In the genomic region with DNA sequence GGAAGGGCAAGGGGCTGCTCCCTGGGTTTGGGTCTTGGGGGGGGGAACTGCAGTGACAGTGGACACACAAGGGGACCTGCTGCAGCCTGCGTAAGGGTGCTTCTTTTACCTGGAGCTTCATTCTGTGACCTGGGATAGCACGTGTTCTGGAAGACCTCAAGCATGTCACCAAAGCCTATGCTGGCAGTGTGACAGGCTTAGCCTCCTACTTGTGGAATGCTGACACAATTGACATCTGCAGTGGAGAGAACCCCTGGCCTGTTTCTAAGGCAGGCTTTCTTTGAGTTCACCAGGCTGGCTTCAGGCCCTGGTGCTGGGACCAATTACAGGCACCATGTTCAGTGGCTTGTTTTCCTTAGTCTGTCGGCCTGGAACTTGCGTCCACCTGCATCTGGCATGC, we compare ENCODE assay signal across 9 mouse cellular contexts. TPM values are rescaled to one million over a fixed set of nuclear protein-coding genes. Genes with fewer than 3 reads are reported as not detected.
DNase-seq lines count a peak whose midpoint lies in the region; ATAC-seq lines count a peak whose summit lies in the region.
"Had no signal": no experiment of that assay in that cellular context is flagged by ENCODE, and none has a peak within 500 bp of the region (broad histone marks: within the 10 kb centered on the region; RNA-seq: fewer than 3 reads in every experiment).

No protein-coding gene starts in this region.

- H3K4me2 ChIP-seq in limb, embryonic 13.5 days (replicated peaks) = peak overlapping the region; percentile 99; the same call in 1 of the 2 replicates
- H3K4me2 ChIP-seq in neural tube, embryonic 14.5 days (ENCODE audit: low read depth, low read length) = no peak overlapping the region

- H3K9me3 ChIP-seq in megakaryocyte, embryonic 14.5 days = no peaks in the 10 kb centered on the region
- H3K9me3 ChIP-seq in limb, embryonic 13.5 days = no peaks in the 10 kb centered on the region
- H3K9me3 ChIP-seq in neural tube, embryonic 14.5 days (ENCODE audit: control insufficient read depth, low read length) = no peaks in the 10 kb centered on the region

- DNase-seq in c-Kit-positive CD71-positive TER-119-positive erythroid progenitor cells, embryonic 14.5 days (ENCODE audit: low spot score) = peak; percentile 23
- no peak for DNase-seq in left cerebral cortex, adult 11 months (ENCODE audit: low spot score)
- DNase-seq: kidney, postnatal 14 days; lung, adult 2 months had no signal

- H3K4me1 ChIP-seq in megakaryocyte, embryonic 14.5 days = peaks cover 70% of the 10 kb centered on the region
- peaks cover 46% of the 10 kb centered on the region for H3K4me1 ChIP-seq in limb, embryonic 13.5 days
- H3K4me1 ChIP-seq in neural tube, embryonic 14.5 days (ENCODE audit: control insufficient read depth, insufficient read depth, low read length) = peaks cover 38% of the 10 kb centered on the region

- H3K36me3 ChIP-seq in megakaryocyte, embryonic 14.5 days (replicated peaks; ENCODE audit: low read length) = peaks cover 24% of the 10 kb centered on the region
- peaks cover 23% of the 10 kb centered on the region for H3K36me3 ChIP-seq in limb, embryonic 13.5 days
- peaks cover 10% of the 10 kb centered on the region for H3K36me3 ChIP-seq in neural tube, embryonic 14.5 days (ENCODE audit: control insufficient read depth, insufficient read depth, low read length)

- no peak for ATAC-seq in megakaryocyte, adult 5-6 weeks (ENCODE audit: poor library complexity, severe bottlenecking)
- no peak for ATAC-seq in limb, embryonic 13.5 days (ENCODE audit: low FRiP score, low read depth)
- ATAC-seq in neural tube, embryonic 14.5 days (ENCODE audit: low read depth) = no peak
- ATAC-seq in granulocyte monocyte progenitor cell, adult 5-6 weeks (replicated peaks; ENCODE audit: poor library complexity, severe bottlenecking) = no peak

- 61% methylated on average over 4 of the region's 4 CpGs for WGBS in limb, embryonic 13.5 days
- 72% methylated on average over 4 of the region's 4 CpGs for WGBS in neural tube, embryonic 14.5 days

- H3K4me3 ChIP-seq in megakaryocyte, embryonic 14.5 days (replicated peaks) = peak overlapping the region; percentile 64
- H3K4me3 ChIP-seq in limb, embryonic 13.5 days = peak overlapping the region; percentile 99; the same call in 1 of the 2 replicates
- no peak overlapping the region for H3K4me3 ChIP-seq in neural tube, embryonic 14.5 days (ENCODE audit: low read depth, low read length)

- H3K27me3 ChIP-seq in megakaryocyte, embryonic 14.5 days (replicated peaks) = peaks cover 20% of the 10 kb centered on the region
- H3K27me3 ChIP-seq in limb, embryonic 13.5 days = peaks cover 28% of the 10 kb centered on the region
- H3K27me3 ChIP-seq in neural tube, embryonic 14.5 days (ENCODE audit: control insufficient read depth, insufficient read depth, low read length) = no peaks in the 10 kb centered on the region; the same call in 1 of the 2 replicates

- 0 out of 2 replicates have a peak overlapping the region, but pooled peaks have one; percentile 4 for H3K9ac ChIP-seq in limb, embryonic 13.5 days
- H3K9ac ChIP-seq in neural tube, embryonic 14.5 days (replicated peaks; ENCODE audit: low read depth, low read length) = 0 out of 2 replicates have a peak overlapping the region, but pooled peaks have one; percentile 16

- no peak overlapping the region for H3K27ac ChIP-seq in limb, embryonic 13.5 days
- H3K27ac ChIP-seq in neural tube, embryonic 14.5 days (ENCODE audit: low read depth, low read length) = no peak overlapping the region

RNA-seq across cellular contexts. Expression of a gene that starts 1.5 kb away (rescaled TPM):
- 0.92 and 4.5 TPM in 2 replicates for polyA plus RNA-seq in megakaryocyte, embryonic 14.5 days (2012; ENCODE audit: insufficient read depth, low replicate concordance)
- not detected in 2 replicates for total RNA-seq in megakaryocyte, adult 5-6 weeks (2015)
- not detected in 2 replicates for total RNA-seq in megakaryocyte, adult 5-6 weeks (2017)
- polyA plus RNA-seq in limb, embryonic 13.5 days (2015; fragmentation: Nextera tagmentation; extraction: Ambion mirVana) = 3.3 and 3.8 TPM in 2 replicates
- 169 and 231 TPM in 2 replicates for polyA plus RNA-seq in neural tube, embryonic 14.5 days (2014; fragmentation: Nextera tagmentation; extraction: Ambion mirVana)
- total RNA-seq in granulocyte monocyte progenitor cell, adult 5-6 weeks (2014; fragmentation: Nextera tagmentation) = not detected in 2 replicates
- not detected in 2 replicates for total RNA-seq in granulocyte monocyte progenitor cell, adult 5-6 weeks (2017)

RNA-seq across cellular contexts. Expression of a gene that starts 2.1 kb away (rescaled TPM):
- 7,349 and 10,126 TPM in 2 replicates for polyA plus RNA-seq in megakaryocyte, embryonic 14.5 days (2012; ENCODE audit: insufficient read depth, low replicate concordance)
- 1,580 and 1,599 TPM in 2 replicates for total RNA-seq in megakaryocyte, adult 5-6 weeks (2015)
- total RNA-seq in megakaryocyte, adult 5-6 weeks (2017) = 1,732 and 1,915 TPM in 2 replicates
- 908 and 936 TPM in 2 replicates for polyA plus RNA-seq in limb, embryonic 13.5 days (2015; fragmentation: Nextera tagmentation; extraction: Ambion mirVana)
- 537 and 599 TPM in 2 replicates for polyA plus RNA-seq in neural tube, embryonic 14.5 days (2014; fragmentation: Nextera tagmentation; extraction: Ambion mirVana)
- total RNA-seq in granulocyte monocyte progenitor cell, adult 5-6 weeks (2014; fragmentation: Nextera tagmentation) = 3,725 and 3,829 TPM in 2 replicates
- total RNA-seq in granulocyte monocyte progenitor cell, adult 5-6 weeks (2017) = 2,646 and 2,810 TPM in 2 replicates

RNA-seq across cellular contexts. Expression of a gene that starts 26.0 kb away (rescaled TPM):
- 62.0 and 88.2 TPM in 2 replicates for polyA plus RNA-seq in megakaryocyte, embryonic 14.5 days (2012; ENCODE audit: insufficient read depth, low replicate concordance)
- total RNA-seq in megakaryocyte, adult 5-6 weeks (2015) = 25.6 and 27.4 TPM in 2 replicates
- 13.8 and 17.8 TPM in 2 replicates for total RNA-seq in megakaryocyte, adult 5-6 weeks (2017)
- polyA plus RNA-seq in limb, embryonic 13.5 days (2015; fragmentation: Nextera tagmentation; extraction: Ambion mirVana) = 50.7 and 51.2 TPM in 2 replicates
- 21.3 and 23.8 TPM in 2 replicates for polyA plus RNA-seq in neural tube, embryonic 14.5 days (2014; fragmentation: Nextera tagmentation; extraction: Ambion mirVana)
- total RNA-seq in granulocyte monocyte progenitor cell, adult 5-6 weeks (2014; fragmentation: Nextera tagmentation) = 35.2 and 45.0 TPM in 2 replicates
- total RNA-seq in granulocyte monocyte progenitor cell, adult 5-6 weeks (2017) = 16.4 and 17.4 TPM in 2 replicates

RNA-seq across cellular contexts. Expression of a gene that starts 33.0 kb away (rescaled TPM):
- 384 and 552 TPM in 2 replicates for polyA plus RNA-seq in megakaryocyte, embryonic 14.5 days (2012; ENCODE audit: insufficient read depth, low replicate concordance)
- 39.0 and 41.4 TPM in 2 replicates for total RNA-seq in megakaryocyte, adult 5-6 weeks (2015)
- total RNA-seq in megakaryocyte, adult 5-6 weeks (2017) = 187 and 200 TPM in 2 replicates
- 64.9 and 67.9 TPM in 2 replicates for polyA plus RNA-seq in limb, embryonic 13.5 days (2015; fragmentation: Nextera tagmentation; extraction: Ambion mirVana)
- polyA plus RNA-seq in neural tube, embryonic 14.5 days (2014; fragmentation: Nextera tagmentation; extraction: Ambion mirVana) = 37.5 and 39.8 TPM in 2 replicates
- total RNA-seq in granulocyte monocyte progenitor cell, adult 5-6 weeks (2014; fragmentation: Nextera tagmentation) = 128 and 145 TPM in 2 replicates
- 154 and 157 TPM in 2 replicates for total RNA-seq in granulocyte monocyte progenitor cell, adult 5-6 weeks (2017)

RNA-seq across cellular contexts. Expression of a gene that starts 33.5 kb away (rescaled TPM):
- 3.2 and 11.3 TPM in 2 replicates for polyA plus RNA-seq in megakaryocyte, embryonic 14.5 days (2012; ENCODE audit: insufficient read depth, low replicate concordance)
- 6.3 and 6.7 TPM in 2 replicates for total RNA-seq in megakaryocyte, adult 5-6 weeks (2015)
- 4.4 and 10.2 TPM in 2 replicates for total RNA-seq in megakaryocyte, adult 5-6 weeks (2017)
- 57.1 and 58.4 TPM in 2 replicates for polyA plus RNA-seq in limb, embryonic 13.5 days (2015; fragmentation: Nextera tagmentation; extraction: Ambion mirVana)
- 18.6 and 25.8 TPM in 2 replicates for polyA plus RNA-seq in neural tube, embryonic 14.5 days (2014; fragmentation: Nextera tagmentation; extraction: Ambion mirVana)
- total RNA-seq in granulocyte monocyte progenitor cell, adult 5-6 weeks (2014; fragmentation: Nextera tagmentation) = 4.8 and 6.9 TPM in 2 replicates
- 3.1 and 5.7 TPM in 2 replicates for total RNA-seq in granulocyte monocyte progenitor cell, adult 5-6 weeks (2017)

Comparison
In these comparisons a context has a peak if more than half of its experiments do, and no peak if none do; other contexts are left out.
1. RNA of a gene that starts 1.5 kb away (polyA plus RNA-seq): 169 to 231 TPM in neural tube, embryonic 14.5 days; 3.3 to 3.8 TPM in limb, embryonic 13.5 days and 0.92 to 4.5 TPM in megakaryocyte, embryonic 14.5 days; every median in the first group is over 10 times any median in the second.